Mouse (Mus musculus) hindbrain, postnatal 0 days (tissue): ENCODE measurements at regions not wholly inside any gene's neighbourhood (a gene's known extent, or its start where the extent isn't known, plus 50 kb on each side); places are given as distances from the start of the nearest gene placed in this dataset.
A peak's percentile ranks its signal among the peaks of the same experiment; 100 is the strongest.

Experiments used
- ATAC-seq: fragments of 200-750 bp; cut with Nextera tagmentation; 2 replicates; pipeline ENCODE4 v1.8.0; 2017; ENCODE audit warnings: mild to moderate bottlenecking, moderate TSS enrichment, moderate library complexity
- DNase-seq: peaks from one replicate; pipeline ENCODE4 v3.0.0-alpha.2; 2015; ENCODE audit warnings: low spot score
- H3K27ac ChIP-seq: fragments of 300-500 bp; sonication (generic); 2 replicates; pipeline ENCODE4 v1.5.1; 2014; ENCODE audit warnings: mild to moderate bottlenecking
- H3K27me3 ChIP-seq: fragments of 300-500 bp; sonication (generic); 2 replicates; pipeline ENCODE4 v1.6.1; 2014; ENCODE audit warnings: low read length, mixed read lengths; ENCODE audit not compliant: insufficient read depth
- H3K36me3 ChIP-seq: fragments of 300-500 bp; sonication (generic); 2 replicates; pipeline ENCODE4 v1.6.1; 2014; ENCODE audit warnings: low read length, mixed read lengths; ENCODE audit not compliant: insufficient read depth
- H3K4me1 ChIP-seq: fragments of 300-500 bp; sonication (generic); 2 replicates; pipeline ENCODE4 v1.6.1; 2014; ENCODE audit warnings: antibody characterized with exemption, low read length, mixed read lengths; ENCODE audit not compliant: insufficient read depth
- H3K4me2 ChIP-seq: fragments of 300-500 bp; sonication (generic); 2 replicates; pipeline ENCODE4 v1.6.1; 2014; ENCODE audit warnings: low read depth, mild to moderate bottlenecking, low read length, moderate library complexity, mixed read lengths
- H3K4me3 ChIP-seq: fragments of 300-500 bp; sonication (generic); 2 replicates; pipeline ENCODE4 v1.5.1; 2014; ENCODE audit warnings: low read length
- H3K9ac ChIP-seq: fragments of 300-500 bp; sonication (generic); replicated peaks from 2 replicates; pipeline ENCODE4 v1.6.1; 2014; ENCODE audit warnings: mild to moderate bottlenecking, low read length, moderate library complexity, mixed read lengths
- H3K9me3 ChIP-seq: fragments of 300-500 bp; sonication (generic); 2 replicates; pipeline ENCODE4 v1.6.1; 2016; ENCODE audit warnings: low read length, mixed read lengths
- CTCF ChIP-seq: IDR thresholded peaks from 2 replicates; pipeline ENCODE4 v1.5.1; 2016; ENCODE audit warnings: antibody characterized with exemption, control low read depth, low read depth
- WGBS: fragments of 180-500 bp; shearing (Covaris S2); extraction: QIAGEN DNeasy Blood & Tissue Kit; methylation state at CpG from one replicate; pipeline ENCODE4 v1.1.7; 2014; 5-methylcytosine and 5-hydroxymethylcytosine counted together

GRCm38 (mm10) chr9:71420064-71420463 is 65.7 kb downstream of the Polr2m start:
- H3K4me3 ChIP-seq = no peak overlapping the region
- H3K4me2 ChIP-seq = no peak overlapping the region
- no peaks in the 10 kb centered on the region for H3K9me3 ChIP-seq
- H3K9ac ChIP-seq = no peak overlapping the region
- ATAC-seq (no peak), DNase-seq (no peak)
- H3K4me1 ChIP-seq = no peaks in the 10 kb centered on the region
- H3K36me3 ChIP-seq = no peaks in the 10 kb centered on the region
- 85% methylated on average over 5 of the region's 5 CpGs for WGBS
- no peak for TF ChIP-seq CTCF
- H3K27ac ChIP-seq = no peak overlapping the region
- no peaks in the 10 kb centered on the region for H3K27me3 ChIP-seq

- Histone ChIP-seq H3K9me3 (no peaks in the 10 kb centered on the region), H3K9ac (no peak overlapping the region), H3K36me3 (no peaks in the 10 kb centered on the region), H3K27me3 (no peaks in the 10 kb centered on the region), H3K27ac (no peak overlapping the region), H3K4me1 (no peaks in the 10 kb centered on the region), H3K4me2 (no peak overlapping the region), H3K4me3 (no peak overlapping the region)
- 73% methylated on average over 4 of the region's 4 CpGs for WGBS
- no peak for TF ChIP-seq CTCF
- DNase-seq = no peak
- ATAC-seq = no peak
Measured at GRCm38 (mm10) chr9:71418531-71418930, 67.2 kb downstream of the Polr2m start.

GRCm38 (mm10) chr9:71417248-71417647 is 68.5 kb downstream of the Polr2m start:
- WGBS = 67% methylated on average over 4 of the region's 4 CpGs
- no peak for DNase-seq

GRCm38 (mm10) chr9:71411171-71411570 is 74.6 kb downstream of the Polr2m start:
- DNase-seq (no peak), ATAC-seq (no peak)

More at GRCm38 (mm10) chr9:71417248-71417647, 68.5 kb downstream of the Polr2m start:
- no peaks in the 10 kb centered on the region for H3K4me1 ChIP-seq
- H3K27me3 ChIP-seq = no peaks in the 10 kb centered on the region
- H3K9me3 ChIP-seq = no peaks in the 10 kb centered on the region
- no peaks in the 10 kb centered on the region for H3K36me3 ChIP-seq
- H3K9ac ChIP-seq = no peak overlapping the region
- H3K4me2 ChIP-seq = no peak overlapping the region
- no peak for TF ChIP-seq CTCF
- ATAC-seq = no peak
- no peak overlapping the region for H3K27ac ChIP-seq
- no peak overlapping the region for H3K4me3 ChIP-seq

GRCm38 (mm10) chr9:71409925-71410324 is 75.8 kb downstream of the Polr2m start:
- no peak for TF ChIP-seq CTCF
- no peak overlapping the region for H3K4me3 ChIP-seq
- H3K9me3 ChIP-seq = no peaks in the 10 kb centered on the region
- no peaks in the 10 kb centered on the region for H3K4me1 ChIP-seq
- H3K27me3 ChIP-seq = no peaks in the 10 kb centered on the region
- no peak overlapping the region for H3K27ac ChIP-seq
- H3K36me3 ChIP-seq = no peaks in the 10 kb centered on the region
- no peak overlapping the region for H3K9ac ChIP-seq
- WGBS = 89% methylated on average over 1 of the region's 1 CpGs
- no peak for DNase-seq
- no peak for ATAC-seq
- no peak overlapping the region for H3K4me2 ChIP-seq

More at GRCm38 (mm10) chr9:71411171-71411570, 74.6 kb downstream of the Polr2m start:
- no peaks in the 10 kb centered on the region for H3K9me3 ChIP-seq
- TF ChIP-seq CTCF = no peak
- no peaks in the 10 kb centered on the region for H3K4me1 ChIP-seq
- H3K27ac ChIP-seq = no peak overlapping the region
- H3K4me2 ChIP-seq = no peak overlapping the region
- 67% methylated on average over 1 of the region's 1 CpGs for WGBS
- no peaks in the 10 kb centered on the region for H3K36me3 ChIP-seq
- no peaks in the 10 kb centered on the region for H3K27me3 ChIP-seq
- H3K4me3 ChIP-seq = no peak overlapping the region
- no peak overlapping the region for H3K9ac ChIP-seq

- ATAC-seq (no peak), DNase-seq (peak; percentile 15)
- Histone ChIP-seq H3K27ac (no peak overlapping the region), H3K4me2 (no peak overlapping the region), H3K27me3 (no peaks in the 10 kb centered on the region), H3K36me3 (no peaks in the 10 kb centered on the region), H3K9ac (no peak overlapping the region), H3K4me1 (no peaks in the 10 kb centered on the region), H3K4me3 (no peak overlapping the region), H3K9me3 (no peaks in the 10 kb centered on the region)
- TF ChIP-seq CTCF = no peak
- 66% methylated on average over 5 of the region's 5 CpGs for WGBS
Measured at GRCm38 (mm10) chr9:71408946-71409345, 76.8 kb downstream of the Polr2m start.

- Histone ChIP-seq H3K27me3 (no peaks in the 10 kb centered on the region), H3K4me3 (no peak overlapping the region), H3K4me2 (no peak overlapping the region), H3K4me1 (no peaks in the 10 kb centered on the region), H3K36me3 (no peaks in the 10 kb centered on the region), H3K9me3 (no peaks in the 10 kb centered on the region), H3K9ac (no peak overlapping the region), H3K27ac (no peak overlapping the region)
- DNase-seq (no peak), ATAC-seq (no peak)
- 78% methylated on average over 8 of the region's 8 CpGs for WGBS
- no peak for TF ChIP-seq CTCF
Measured at GRCm38 (mm10) chr9:71404396-71405135, 81.2 kb downstream of the Polr2m start.
